Mouse (Mus musculus) lung, adult 18-20 months (tissue): ENCODE measurements around the gene Tmco4.

Experiments used
- DNase-seq, 2 experiments: peaks; one replicate each; pipeline ENCODE4 v3.0.0; 2022; ENCODE audit warnings: mixed read lengths in 2 of 2

Gene Tmco4

DNA sequence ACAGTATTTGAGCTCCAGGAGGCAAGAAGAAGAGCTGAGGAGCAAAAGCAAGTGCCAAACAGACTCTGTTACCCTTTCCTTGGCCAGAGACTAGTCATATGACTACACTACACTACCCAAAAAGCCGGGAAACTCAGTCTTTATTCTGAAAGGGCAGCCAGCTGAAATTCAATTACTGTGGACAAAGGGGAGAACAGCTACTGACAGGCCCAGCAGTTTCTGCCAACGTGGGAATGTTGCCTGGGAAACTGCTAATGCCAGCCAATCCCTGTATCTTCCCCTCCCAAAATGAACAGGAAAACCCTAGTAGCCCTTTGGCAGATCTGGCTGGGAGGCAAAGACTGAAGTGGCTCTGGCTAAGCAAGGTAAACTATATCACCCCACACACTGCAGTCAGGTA is 51.7 kb downstream of the Tmco4 start:
- no peak for DNase-seq

DNA sequence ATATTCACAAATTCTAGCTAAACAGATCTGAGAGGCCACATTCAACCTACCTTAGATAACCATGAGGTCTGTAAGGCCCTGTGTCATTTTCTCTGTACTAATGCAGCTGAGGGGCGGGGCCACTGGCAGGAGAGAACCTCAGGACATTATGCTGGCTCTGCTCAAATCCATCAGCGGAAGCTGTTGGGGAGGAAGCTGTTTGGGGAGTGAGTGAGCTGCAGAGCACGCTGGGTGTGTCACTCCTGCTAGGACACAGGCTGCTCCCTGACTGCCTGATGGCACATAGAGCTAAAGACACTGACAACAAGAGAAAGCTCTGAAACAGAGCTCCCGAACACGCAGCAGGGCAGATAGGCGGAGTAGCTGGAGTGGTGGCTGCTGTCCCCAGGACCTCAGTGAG is 58.0 kb downstream of the Tmco4 start:
- DNase-seq = no peak

DNA sequence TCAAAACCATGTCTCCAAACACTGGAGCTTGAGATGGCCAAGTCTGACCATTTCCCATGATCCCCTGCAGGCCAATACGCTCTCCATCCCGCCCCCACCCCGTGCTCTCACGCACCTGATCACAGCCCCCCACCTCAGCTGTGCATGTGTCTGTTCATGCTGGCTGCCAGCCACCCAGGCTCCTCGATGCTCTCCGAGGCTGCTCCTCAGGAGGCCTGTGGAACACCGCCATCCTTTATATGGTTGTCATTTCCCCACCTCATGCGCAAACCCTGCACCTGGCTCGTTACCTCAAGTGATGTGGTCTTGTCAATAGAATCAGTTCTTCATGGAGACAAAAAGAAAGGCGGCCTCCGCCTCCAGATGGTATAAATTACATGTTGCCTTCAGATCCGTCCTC is 59.8 kb downstream of the Tmco4 start:
- no peak for DNase-seq

DNA sequence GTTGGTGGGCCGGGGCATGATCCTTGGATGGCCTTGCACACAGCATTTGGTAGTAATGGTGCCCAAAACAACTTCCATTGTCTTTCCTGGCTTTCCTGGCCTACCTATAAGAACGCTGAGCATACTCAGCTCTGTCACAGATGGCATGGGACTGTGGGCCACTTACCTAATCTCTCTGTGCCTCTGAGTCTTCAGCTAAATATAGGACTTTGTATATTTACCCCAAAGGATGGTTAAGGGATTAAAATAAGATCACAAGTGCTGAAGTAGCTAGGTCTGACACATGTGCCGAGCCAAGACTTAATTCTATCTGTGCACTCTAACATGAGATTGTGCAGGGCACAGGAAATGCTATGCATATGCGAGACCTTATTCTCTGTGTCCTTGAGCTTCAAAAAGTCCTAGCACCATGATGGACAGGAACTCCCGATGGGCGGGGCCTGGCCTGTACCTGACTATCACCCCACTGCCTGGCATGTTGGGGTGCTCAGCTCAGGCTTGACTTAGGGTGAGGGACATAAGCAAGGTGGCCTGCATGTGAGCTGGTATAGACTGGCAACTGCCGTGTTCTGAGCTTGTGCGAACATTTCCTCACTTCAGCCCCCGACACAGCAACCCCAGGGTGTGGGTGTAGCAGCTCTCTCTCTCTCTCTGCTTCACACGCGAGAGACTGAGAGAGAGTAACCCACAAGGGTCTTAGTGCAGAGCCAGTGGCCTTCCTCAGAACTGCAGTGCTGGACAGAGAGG is 60.7 kb downstream of the Tmco4 start:
- no peak for DNase-seq

DNA sequence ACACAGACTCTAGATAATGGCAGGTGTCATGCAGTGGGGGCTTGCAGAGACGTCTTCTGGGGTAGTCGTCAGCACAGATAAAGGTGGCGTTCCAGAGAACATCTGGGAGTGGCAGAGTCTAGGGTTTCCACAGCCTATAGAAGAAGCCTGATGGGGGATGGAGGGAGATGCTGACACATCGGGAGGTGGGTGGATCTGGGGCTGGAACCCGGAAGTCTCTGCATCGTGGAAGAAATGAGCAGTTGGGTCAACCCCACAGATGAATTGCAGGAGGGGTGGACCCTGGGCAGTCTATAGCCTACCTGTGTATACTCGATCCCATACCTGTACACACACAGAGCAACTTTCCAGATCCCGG is 61.3 kb downstream of the Tmco4 start:
- DNase-seq = no peak

DNA sequence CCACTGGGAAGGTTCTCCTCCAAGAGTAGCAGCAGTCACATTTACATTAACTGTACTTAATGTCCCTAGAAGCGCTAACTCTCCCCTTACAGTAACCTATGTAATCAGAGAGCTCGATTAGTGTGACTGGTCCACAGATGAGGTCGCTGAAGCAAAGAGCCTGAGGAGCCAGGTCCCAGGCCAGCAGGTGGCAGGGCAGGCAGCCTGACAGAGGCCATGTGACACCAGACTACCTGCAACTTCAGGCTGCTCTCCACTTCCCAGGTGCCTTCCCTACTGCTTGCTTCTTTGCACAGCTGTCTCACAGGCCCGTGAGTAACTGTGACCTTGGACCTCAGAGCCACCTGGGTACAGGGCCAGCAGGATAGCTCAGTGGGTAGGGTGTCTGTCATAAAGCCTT is 61.9 kb downstream of the Tmco4 start:
- DNase-seq = no peak

DNA sequence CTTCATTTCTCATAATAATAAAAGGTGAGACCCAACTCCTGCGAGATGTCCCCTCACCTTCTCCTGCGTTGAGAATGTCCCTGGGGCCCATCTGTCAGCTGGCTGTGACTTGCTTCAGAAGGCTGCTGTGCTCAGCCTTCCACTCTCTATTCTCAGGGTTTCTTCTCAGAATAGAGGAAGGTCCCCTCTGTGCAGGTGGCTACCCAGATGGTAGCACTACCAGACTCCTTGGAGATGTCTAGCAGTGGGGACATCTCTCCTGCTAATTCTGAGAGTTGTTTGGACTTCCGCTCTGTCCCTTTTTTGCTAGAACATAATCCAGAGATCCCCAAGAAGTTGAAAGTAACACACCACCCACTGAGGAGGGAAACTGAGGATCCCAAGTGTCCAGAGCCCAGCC is 62.3 kb downstream of the Tmco4 start:
- DNase-seq = no peak

DNA sequence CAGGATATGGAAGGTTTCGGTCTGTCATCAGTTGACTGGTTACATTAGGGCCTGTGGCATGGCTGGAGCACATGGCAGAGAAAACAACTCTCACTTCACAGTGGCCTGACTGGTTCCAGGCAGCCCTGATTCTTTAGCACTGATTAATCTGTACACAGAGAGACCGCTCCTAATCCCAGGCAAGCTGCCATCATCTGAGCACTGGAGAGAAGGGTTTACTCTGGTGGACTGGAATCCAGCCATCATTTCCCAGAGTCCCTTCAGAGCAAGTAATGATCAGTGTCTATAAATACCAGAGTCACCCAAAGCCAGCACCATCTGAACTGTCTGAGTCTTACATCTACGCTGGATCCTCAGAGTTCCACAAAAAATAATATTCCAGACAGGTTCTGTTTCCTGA is 63.1 kb downstream of the Tmco4 start:
- DNase-seq = no peak

DNA sequence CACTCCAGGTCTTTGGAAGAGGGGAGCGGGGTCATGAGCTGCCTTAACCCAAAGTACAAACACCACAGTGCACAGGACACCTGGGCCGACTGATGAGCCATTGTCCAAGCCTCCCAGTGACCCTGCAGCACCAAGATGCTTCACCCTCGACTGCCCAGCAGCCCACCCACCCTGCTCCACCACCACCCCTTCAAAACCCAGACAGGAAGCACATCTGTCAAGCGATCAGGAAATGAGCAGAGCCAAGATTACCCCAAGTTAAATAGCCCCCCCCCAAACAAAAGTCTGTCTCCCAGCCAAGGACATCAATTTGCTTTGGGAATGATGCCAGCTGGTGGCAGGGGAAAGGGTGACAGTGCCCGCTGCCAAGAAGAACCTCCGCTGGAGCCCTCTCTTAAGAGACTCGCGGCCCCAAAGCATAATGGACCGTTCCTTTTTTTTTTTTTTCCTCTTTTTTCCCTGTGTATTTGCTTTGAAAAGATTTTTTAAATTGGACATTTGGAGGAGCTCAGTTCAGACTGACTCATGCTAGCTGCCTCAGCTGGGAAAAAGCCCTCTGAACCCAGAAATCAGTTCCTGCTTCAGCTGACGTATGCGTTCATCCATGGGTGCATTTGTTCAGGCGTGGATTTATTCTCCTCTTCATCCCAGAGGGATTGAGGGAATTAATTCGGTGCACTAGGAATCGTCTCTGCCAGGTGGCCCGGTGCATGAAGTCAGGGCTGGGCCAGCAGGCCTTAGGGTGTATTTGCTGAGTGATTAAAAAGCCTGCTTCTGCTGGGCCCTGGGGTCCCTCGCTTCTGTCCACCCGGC is 65.3 kb downstream of the Tmco4 start:
- no peak for DNase-seq

DNA sequence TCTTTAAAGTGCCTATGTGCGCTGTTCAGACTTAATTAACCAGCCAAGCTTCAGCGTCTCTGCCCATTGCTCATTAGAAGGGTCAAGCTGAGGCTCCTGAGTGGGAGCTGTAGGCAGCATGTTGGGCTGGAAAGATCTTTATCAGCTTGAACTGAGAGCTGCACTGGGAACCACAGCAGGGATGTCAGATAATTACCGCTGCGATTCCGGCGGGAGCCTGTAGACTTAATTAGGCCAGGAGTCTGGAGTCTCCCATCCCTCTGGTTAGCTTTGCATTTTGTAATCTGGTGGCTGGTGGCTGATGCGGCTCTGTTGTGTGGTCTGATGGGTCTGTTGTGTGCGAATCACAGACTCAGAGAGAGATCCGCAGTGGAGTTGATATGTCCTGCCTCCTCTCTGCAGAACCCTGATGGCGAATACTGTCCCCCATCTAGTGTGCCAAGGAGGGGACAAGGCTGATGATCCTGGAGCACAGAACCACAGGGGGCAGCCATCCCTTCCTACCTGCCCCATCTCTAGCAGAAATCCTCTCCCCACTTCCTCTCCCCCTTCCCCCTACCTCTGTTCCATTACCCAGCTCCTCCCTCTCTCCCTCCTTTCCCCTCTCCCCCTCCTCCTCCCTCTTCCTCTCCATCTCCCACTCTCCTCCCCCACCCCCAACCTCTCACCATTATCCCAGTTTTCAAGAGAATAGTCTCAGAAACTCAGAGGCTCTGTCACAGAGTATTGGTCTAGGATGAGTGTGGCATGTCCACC is 67.6 kb downstream of the Tmco4 start:
- no peak for DNase-seq

DNA sequence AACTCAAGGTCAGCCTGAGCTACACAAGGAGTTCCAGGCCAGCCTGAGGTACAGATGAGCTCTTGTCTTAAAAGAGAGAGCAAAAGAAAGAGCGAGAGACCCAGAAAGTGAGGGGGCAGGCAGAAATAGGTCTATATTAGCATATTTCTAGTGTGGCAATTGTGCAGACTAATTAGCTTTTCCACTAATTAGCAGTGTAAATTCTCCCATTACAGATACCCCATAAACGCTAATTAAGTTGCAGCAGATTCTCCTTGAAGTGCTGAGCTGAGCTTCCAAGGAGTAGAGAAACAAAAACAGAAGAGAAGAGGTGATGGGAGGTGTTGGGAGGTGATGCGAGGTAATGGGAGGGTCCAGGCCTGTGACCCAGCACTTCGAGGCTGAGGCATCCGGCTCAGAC is 69.9 kb downstream of the Tmco4 start:
- DNase-seq = no peak

DNA sequence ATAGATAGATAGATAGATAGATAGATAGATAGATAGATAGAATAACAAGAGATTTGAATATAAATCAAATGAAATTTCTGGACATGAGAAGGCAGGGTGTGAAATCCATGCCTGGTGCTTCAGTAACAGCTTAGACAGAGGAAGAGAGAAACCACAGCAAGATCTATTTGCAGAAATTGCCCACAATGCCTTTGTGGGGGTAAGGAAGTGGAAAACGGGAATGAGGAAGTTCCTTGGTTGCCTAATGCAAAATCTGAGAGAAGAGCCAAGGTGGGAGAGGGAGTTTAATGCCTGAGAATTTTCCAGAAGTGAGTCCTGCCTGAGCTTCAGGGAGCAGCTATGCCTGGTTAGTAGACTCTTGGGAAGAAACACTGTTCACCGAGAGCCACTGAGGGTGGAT is 70.9 kb downstream of the Tmco4 start:
- no peak for DNase-seq

DNA sequence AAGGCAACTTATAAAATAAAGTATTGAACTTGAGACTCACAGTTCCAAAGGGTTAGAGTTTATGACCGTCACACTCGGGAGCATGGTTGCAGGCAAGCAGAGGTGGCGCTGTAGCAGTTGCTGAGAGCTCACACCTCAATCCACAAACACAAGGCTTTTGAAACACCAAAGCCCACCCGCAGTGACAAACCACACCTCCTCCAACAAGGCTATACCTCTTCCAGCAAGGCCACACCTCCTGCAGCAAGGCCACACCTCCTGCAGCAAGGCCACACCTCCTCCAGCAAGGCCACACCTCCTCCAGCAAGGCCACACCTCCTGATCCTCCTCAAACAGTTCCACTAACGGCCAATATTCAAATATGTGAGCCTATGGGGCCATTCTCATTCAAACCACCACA is 71.9 kb downstream of the Tmco4 start:
- DNase-seq = no peak

DNA sequence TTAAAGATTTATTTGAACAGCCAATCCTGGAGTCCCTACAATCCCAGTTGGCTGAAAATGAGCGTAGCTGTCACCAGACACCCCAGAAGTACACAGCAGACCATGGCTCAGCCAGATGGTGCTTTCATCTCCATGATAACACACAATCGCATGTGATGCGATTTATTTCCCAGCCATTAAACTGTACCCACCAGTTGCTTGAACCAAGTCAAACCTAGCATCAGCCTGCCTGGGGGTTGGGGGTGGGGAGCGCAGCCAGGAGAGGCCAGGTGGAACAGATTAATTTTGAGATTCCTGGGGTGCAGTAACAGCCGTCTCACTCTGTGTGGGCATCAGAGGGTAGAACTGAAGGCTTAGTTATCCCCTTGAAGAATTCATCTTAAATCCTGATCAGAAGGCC is 73.7 kb downstream of the Tmco4 start:
- DNase-seq = no peak

DNA sequence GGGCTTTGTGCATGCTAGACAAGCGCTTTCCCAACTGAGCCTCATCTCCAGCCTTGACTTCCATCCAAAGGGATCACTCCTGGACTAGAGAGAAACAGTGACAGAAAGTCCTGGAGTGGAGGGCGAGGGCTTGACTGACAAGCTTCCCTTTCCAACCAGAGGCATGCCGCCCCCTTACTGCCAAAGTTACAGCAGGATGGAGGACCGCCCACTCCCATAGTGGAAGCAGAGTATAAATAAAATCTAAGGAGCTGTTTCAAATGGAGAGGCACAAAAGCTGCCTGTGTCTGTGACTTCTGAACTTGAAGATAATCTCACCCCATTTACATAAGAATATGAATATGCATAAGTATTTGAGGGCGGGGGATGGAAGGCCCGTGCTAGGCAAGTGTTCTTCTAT is 75.8 kb downstream of the Tmco4 start:
- no peak for DNase-seq

DNA sequence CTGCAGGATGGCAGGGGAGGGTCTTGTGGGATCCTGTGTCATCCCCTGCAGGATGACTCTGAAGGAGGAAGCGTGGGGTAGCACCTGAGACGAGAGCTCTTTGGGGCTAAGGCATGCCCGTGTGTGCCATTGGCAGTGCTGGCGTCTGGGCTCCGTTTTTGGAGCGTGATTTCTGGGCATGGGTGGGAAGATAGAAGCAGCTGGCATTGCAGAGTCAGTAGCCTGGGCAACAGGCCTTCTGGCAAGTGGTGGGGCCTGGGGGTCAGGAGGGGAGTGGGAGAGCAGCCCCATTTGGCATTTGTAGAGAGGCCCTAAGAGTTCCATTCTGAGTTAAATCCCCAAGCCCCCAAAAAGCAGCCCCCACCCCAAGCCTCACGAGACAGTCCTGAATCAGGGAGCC is 80.1 kb downstream of the Tmco4 start:
- DNase-seq = no peak

DNA sequence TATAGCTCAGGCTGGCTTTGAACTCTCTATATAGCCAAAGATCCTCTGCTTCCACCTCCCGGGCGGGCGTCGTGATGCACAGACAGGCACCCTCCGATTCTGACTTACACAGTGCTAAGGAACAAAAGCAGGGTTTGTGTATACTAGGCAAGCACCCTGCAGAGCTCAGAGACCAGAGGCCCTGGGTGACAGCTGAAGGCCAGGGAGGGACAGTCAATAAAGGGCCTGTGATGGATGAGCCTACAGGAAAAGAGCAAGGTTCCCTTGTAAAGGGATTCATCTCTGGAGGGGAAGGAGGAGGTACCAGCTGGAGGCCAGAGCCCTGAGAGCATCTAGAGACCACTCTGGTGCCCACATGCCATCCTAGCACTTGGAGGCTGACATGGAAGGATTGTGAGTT is 80.7 kb downstream of the Tmco4 start:
- DNase-seq = no peak

DNA sequence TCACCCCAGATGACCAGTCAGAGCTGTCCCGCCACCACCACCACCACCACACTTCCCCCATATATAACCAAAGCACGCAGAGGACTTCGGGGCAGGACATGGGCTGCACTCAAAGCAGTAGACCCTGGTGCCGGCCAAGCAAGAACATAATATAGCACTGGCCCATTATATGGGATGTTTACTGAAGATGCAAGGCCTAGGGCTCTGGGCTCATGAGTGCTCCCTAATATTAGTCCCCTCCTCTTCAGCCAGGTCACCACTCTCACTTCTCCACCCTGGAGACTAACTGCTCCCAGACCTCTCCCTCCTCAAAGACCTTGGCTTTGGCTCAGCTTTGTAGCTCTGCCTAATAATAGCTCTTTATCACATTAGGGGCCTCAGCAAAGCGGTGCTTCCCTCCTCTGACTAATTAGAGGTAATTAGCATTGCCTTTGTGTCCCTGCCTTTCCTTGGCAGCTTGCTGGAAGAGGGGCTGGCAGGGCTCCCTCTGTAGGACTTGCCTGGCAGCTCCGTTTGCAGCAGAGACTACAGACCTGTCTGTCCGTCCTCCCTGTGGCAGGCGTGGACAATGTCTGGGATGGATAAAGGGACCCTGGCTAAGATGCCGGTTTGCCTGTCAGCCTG is 81.7 kb downstream of the Tmco4 start:
- no peak for DNase-seq

DNA sequence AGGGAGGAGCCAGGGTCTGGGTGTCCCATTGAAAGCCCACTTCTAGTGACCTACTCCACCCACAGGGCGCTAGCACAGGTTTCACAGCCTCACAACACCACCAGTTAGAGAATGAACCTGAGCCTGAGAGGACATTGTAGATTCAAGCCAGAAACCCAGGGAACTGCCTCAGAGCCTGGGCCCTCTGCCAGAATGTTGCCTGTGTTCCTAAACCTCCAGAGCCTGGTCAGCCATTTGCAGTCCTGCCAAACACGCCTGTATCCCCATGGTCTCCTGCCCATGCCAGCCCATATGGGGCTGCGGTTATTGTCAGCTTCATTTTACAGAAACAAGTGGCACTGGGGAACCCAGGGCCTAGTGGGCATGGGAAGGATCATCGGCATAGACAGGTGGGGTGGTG is 82.6 kb downstream of the Tmco4 start:
- DNase-seq = no peak

DNA sequence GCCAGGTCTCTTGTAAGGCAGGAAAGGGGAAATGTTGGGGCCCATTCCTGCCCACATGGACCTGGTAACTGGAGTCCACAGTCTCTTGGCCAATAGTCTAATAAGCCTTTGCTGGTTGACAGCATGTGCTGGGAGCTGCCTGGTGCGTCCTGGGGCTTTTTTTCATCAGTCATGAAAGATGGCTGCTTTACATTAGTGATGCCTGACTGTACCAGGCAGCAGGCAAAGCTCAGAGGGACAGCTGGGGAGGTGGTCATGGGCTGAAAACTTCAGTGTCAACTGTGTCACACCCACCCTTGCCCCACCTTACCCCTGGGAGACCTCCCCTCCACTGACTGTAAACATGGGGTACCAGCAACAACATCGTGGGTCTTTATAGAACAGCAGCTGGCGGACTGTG is 83.1 kb downstream of the Tmco4 start:
- DNase-seq = no peak

DNA sequence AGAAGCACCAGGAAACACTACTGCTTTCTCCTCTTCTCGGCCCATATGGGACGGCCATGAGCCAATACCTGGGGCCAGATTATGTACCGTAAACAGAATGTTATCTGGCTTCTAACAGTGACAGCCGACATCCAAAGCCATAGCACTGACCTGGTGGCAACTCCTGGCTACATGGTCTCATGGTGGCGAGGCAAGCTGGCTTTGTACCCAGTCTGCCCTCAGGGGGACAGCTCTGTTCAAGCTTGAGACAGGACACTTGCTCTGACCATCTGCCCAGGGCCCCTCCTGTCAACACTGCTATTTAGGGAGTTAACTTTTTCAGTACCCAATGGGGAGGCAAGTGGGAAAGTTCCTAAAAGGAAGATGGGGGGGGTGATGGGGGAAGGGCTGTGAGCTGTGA is 84.6 kb downstream of the Tmco4 start:
- no peak for DNase-seq

DNA sequence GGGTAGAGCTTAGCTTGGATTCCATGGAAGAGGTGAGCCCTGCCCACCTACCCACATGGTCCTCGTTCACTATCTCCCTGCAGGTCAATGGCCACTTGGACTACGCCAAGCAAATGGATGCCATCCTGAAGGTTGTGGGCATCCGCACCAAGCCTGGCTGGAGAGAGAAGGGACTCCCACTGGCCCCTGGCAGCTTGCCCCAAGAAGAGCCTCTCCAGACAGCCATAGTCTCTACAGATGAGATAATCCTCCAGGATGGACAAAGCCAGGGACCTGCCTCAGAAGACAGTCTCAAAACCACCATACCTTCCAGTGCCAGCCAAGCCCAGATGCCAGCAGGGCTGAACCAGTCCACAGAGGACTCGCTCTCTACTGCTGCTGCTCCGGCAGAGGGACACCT is 85.3 kb downstream of the Tmco4 start:
- no peak for DNase-seq

DNA sequence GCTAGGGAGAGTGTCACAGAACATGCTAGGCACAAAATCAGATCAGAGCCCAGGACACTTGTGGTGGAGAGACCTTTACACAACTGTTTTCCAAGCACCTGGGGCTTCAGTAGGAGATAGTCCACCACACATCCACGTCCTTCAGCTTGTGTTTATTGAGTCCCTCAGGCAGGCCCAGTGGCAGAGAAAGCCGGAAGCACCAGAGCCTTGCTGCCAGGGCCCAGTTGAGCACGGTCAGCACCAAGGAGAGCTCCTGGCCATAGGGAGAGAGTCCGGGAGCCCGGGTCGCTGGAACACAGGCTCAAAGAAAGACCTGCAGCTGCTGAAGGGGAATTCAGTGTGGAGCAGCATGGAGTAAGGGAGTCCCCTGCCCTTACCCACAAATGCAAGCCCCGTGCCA is 86.9 kb downstream of the Tmco4 start:
- DNase-seq = peak in 1 of 2 experiments; percentile 18

DNA sequence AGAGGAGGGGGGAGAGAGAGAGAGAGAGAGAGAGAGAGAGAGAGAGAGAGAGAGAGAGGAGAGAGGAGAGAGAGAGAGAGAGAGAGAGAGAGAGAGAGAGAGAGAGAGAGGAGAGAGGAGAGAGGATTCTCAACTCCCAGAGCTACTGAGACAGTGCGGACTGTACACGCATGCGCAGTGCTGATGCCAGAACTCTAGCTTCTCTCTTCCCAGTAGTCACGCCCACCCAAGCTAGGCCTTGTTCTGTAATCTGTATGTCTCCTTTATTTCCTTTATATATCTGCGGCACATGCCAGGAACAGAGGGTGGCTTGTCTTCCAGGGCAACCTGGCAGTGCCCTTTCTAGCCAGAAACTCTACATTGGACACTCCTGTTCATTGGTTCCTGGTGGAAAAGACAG is 92.1 kb downstream of the Tmco4 start:
- DNase-seq = no peak
